Mouse (Mus musculus) liver, adult 2 months (tissue): ENCODE data around the gene Rasa2. TPM values are rescaled to one million over a fixed set of nuclear protein-coding genes. Genes with fewer than 3 reads are reported as not detected.

ENCODE experiments used
- DNase-seq: peaks from one replicate; pipeline ENCODE4 v3.0.0-alpha.2; 2011; ENCODE audit warnings: low read depth, low spot score; ENCODE audit errors: extremely low read depth
- H3K27ac ChIP-seq: fragments of 200-500 bp; replicated peaks from 2 replicates; pipeline ENCODE4 v1.5.1; 2012; ENCODE audit warnings: low read depth, mild to moderate bottlenecking, control low read depth, inconsistent platforms, low read length; ENCODE audit not compliant: insufficient read depth
- H3K27me3 ChIP-seq: fragments of 200-500 bp; 2 replicates; pipeline ENCODE4 v1.6.1; 2012; ENCODE audit warnings: mild to moderate bottlenecking, moderate library complexity, low read length, inconsistent platforms; ENCODE audit not compliant: control insufficient read depth, insufficient read depth
- H3K36me3 ChIP-seq: fragments of 200-500 bp; 2 replicates; pipeline ENCODE4 v1.6.1; 2012; ENCODE audit warnings: low read length, inconsistent platforms; ENCODE audit not compliant: control insufficient read depth, insufficient read depth
- H3K4me1 ChIP-seq: fragments of 200-500 bp; 2 replicates; pipeline ENCODE4 v1.6.1; 2011; ENCODE audit warnings: low read length; ENCODE audit not compliant: control insufficient read depth, insufficient read depth
- H3K4me3 ChIP-seq: fragments of 200-500 bp; 2 replicates; pipeline ENCODE4 v1.5.1; 2011; ENCODE audit warnings: low read depth, mild to moderate bottlenecking, control low read depth, low read length, moderate library complexity; ENCODE audit not compliant: insufficient read depth
- H3K79me2 ChIP-seq: fragments of 200-500 bp; 2 replicates; pipeline ENCODE4 v1.6.1; 2012; ENCODE audit warnings: inconsistent platforms, mild to moderate bottlenecking, low read length, moderate library complexity; ENCODE audit not compliant: control insufficient read depth, insufficient read depth
- H3K9ac ChIP-seq: fragments of 200-500 bp; 2 replicates; pipeline ENCODE4 v1.6.1; 2012; ENCODE audit warnings: low read depth, mild to moderate bottlenecking, control low read depth, inconsistent platforms, low read length
- CTCF ChIP-seq: fragments of 200-500 bp; IDR thresholded peaks from 2 replicates; pipeline ENCODE4 v1.5.1; 2011; ENCODE audit warnings: low read depth, low read length, control low read depth
- POLR2A ChIP-seq: fragments of 200-500 bp; IDR thresholded peaks from 2 replicates; pipeline ENCODE4 v1.6.1; 2011; ENCODE audit warnings: low read length, control low read depth; ENCODE audit not compliant: insufficient read depth; ENCODE audit errors: extremely low read depth
- WGBS: fragments of 180-500 bp; shearing (Covaris S2); methylation state at CpG from one replicate; pipeline ENCODE4 v1.1.7; 2018; 5-methylcytosine and 5-hydroxymethylcytosine counted together
- polyA plus RNA-seq: library from polyadenylated mRNA; depleted of rRNA; stranded (reverse); fragments of >200 nt; gene quantifications from 2 replicates; pipeline ENCODE4 v1.2.3, GENCODE M21; 2012
- total RNA-seq: library from RNA; depleted of rRNA; stranded (reverse); fragments of >200 nt; gene quantifications from 2 replicates; pipeline ENCODE4 v1.2.3, GENCODE M21; 2014

Gene Rasa2
- total and polyA plus RNA-seq, 2 experiments: 0.38 to 1.7 TPM

- H3K9ac ChIP-seq: no peak overlapping the region
- WGBS: 6% methylated on average over 1 of the region's 1 CpGs
- H3K4me3 ChIP-seq: no peak overlapping the region
- H3K27ac ChIP-seq: no peak overlapping the region
- no peaks in the 10 kb centered on the region for H3K27me3 ChIP-seq
- H3K79me2 ChIP-seq: no peaks in the 10 kb centered on the region
- H3K4me1 ChIP-seq: no peaks in the 10 kb centered on the region
- peak; percentile 29 for DNase-seq
- peaks cover 8% of the 10 kb centered on the region for H3K36me3 ChIP-seq
- peak; percentile 60 for TF ChIP-seq CTCF
- no peak for TF ChIP-seq POLR2A
Measured at GRCm38 (mm10) chr9:96573252-96573651, 58.2 kb downstream of the Rasa2 start.

GRCm38 (mm10) chr9:96572754-96573153 is 58.7 kb downstream of the Rasa2 start:
- H3K4me3 ChIP-seq: no peak overlapping the region
- no peak overlapping the region for H3K9ac ChIP-seq
- H3K27ac ChIP-seq: no peak overlapping the region
- H3K27me3 ChIP-seq: no peaks in the 10 kb centered on the region
- no peak for DNase-seq
- 87% methylated on average over 9 of the region's 9 CpGs for WGBS
- H3K79me2 ChIP-seq: no peaks in the 10 kb centered on the region
- H3K4me1 ChIP-seq: no peaks in the 10 kb centered on the region
- peaks cover 8% of the 10 kb centered on the region for H3K36me3 ChIP-seq
- TF ChIP-seq CTCF (no peak), POLR2A (no peak)

- DNase-seq: no peak
- 92% methylated on average over 8 of the region's 8 CpGs for WGBS
- Histone ChIP-seq H3K36me3 (peaks cover 5% of the 10 kb centered on the region), H3K79me2 (no peaks in the 10 kb centered on the region), H3K9ac (no peak overlapping the region), H3K4me3 (no peak overlapping the region), H3K27me3 (no peaks in the 10 kb centered on the region), H3K4me1 (no peaks in the 10 kb centered on the region), H3K27ac (no peak overlapping the region)
- TF ChIP-seq CTCF: no peak
- no peak for TF ChIP-seq POLR2A
Measured at GRCm38 (mm10) chr9:96566470-96566996, 64.9 kb downstream of the Rasa2 start.

- Histone ChIP-seq H3K36me3 (peaks cover under 1% of the 10 kb centered on the region; the same call in 1 of the 2 replicates), H3K4me3 (no peak overlapping the region), H3K27ac (no peak overlapping the region), H3K9ac (no peak overlapping the region), H3K27me3 (no peaks in the 10 kb centered on the region), H3K4me1 (no peaks in the 10 kb centered on the region; the same call in 1 of the 2 replicates), H3K79me2 (no peaks in the 10 kb centered on the region)
- DNase-seq: no peak
- 94% methylated on average over 4 of the region's 4 CpGs for WGBS
- TF ChIP-seq POLR2A (no peak), CTCF (no peak)
Measured at GRCm38 (mm10) chr9:96563501-96563900, 67.9 kb downstream of the Rasa2 start.

GRCm38 (mm10) chr9:96559148-96559547 is 72.3 kb downstream of the Rasa2 start:
- WGBS: 82% methylated on average over 6 of the region's 6 CpGs
- no peak overlapping the region for H3K27ac ChIP-seq
- peak; percentile 9 for DNase-seq

GRCm38 (mm10) chr9:96558594-96558993 is 72.8 kb downstream of the Rasa2 start:
- no peak overlapping the region for H3K4me3 ChIP-seq
- H3K27ac ChIP-seq: no peak overlapping the region
- no peaks in the 10 kb centered on the region for H3K79me2 ChIP-seq
- no peaks in the 10 kb centered on the region for H3K27me3 ChIP-seq
- TF ChIP-seq POLR2A: no peak
- TF ChIP-seq CTCF: no peak
- no peaks in the 10 kb centered on the region; the same call in 1 of the 2 replicates for H3K4me1 ChIP-seq
- H3K36me3 ChIP-seq: no peaks in the 10 kb centered on the region
- 86% methylated on average over 1 of the region's 1 CpGs for WGBS
- no peak overlapping the region for H3K9ac ChIP-seq
- DNase-seq: no peak

More at GRCm38 (mm10) chr9:96559148-96559547, 72.3 kb downstream of the Rasa2 start:
- Histone ChIP-seq H3K27me3 (no peaks in the 10 kb centered on the region), H3K36me3 (no peaks in the 10 kb centered on the region), H3K79me2 (no peaks in the 10 kb centered on the region), H3K4me1 (no peaks in the 10 kb centered on the region; the same call in 1 of the 2 replicates), H3K4me3 (no peak overlapping the region), H3K9ac (no peak overlapping the region)
- TF ChIP-seq POLR2A: no peak
- TF ChIP-seq CTCF: no peak
